Mouse (Mus musculus) erythroid progenitor cell, adult 5-6 weeks (primary cell): ENCODE data around the gene Pdzph1. TPM values are rescaled to one million over a fixed set of nuclear protein-coding genes. Genes with fewer than 3 reads are reported as not detected.

Source experiments
- ATAC-seq: replicated peaks from 2 replicates; pipeline ENCODE4 v1.8.0; 2016; ENCODE audit warnings: moderate number of reproducible peaks, mild to moderate bottlenecking, moderate TSS enrichment, inconsistent platforms; ENCODE audit not compliant: poor library complexity, low FRiP score, severe bottlenecking
- total RNA-seq, 2 experiments: library from RNA; stranded (forward) in 1 of 2; stranded (reverse) in 1 of 2; fragments of 150-400 nt in 1 of 2; fragments of 186-747, 209-891 nt in 1 of 2; gene quantifications; 2 replicates each; pipeline versions ENCODE4 v1.2.3 to v1.2.4; 2015 to 2017; ENCODE audit warnings: low replicate concordance in 2 of 2

Pdzph1 gene
- not detected in 2 replicates for total RNA-seq (2015; ENCODE audit: low replicate concordance)
- not detected in 2 replicates for total RNA-seq (2017; ENCODE audit: low replicate concordance)

DNA sequence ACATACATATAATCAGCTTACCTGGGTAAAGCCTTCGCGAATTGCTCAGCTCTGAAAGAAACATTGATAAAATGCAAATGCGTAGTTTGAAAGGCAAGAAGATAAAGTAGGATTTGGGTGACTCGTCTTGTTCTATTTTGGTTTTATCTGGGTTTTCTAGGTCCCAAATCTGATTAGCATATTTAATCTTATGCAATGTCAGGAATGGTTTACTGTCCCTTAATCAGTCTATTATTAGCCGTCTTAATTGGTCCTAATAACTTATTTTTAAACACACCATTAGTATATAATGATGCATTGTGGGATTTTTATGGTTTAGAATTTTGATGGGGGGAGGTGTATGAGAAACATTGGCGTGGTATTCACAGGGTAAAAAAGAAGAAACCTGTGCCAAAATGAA, at the start of gene Pdzph1:
TSS of gene Pdzph1 (minus strand) at position 101 of the 400 bp plus-strand sequence.
- no peak for ATAC-seq

DNA sequence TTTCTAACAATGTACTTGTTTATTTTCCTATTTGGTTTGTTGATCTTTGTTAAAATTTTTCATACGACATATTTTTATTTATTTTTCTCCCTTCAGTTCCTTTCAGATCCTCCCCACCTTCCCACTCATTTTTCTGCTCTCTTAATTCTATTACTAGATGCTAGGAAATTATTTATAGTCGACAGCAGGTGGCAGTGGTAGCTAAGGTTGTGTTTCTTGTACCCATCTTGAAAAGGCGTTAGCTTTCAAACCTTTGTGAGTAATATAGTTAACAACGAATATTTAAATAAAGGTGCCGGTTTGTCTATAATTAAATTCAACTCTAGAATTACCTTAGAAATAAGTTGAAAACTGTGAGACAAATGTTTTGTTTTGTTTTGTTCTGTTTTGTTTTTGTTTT, 48.6 kb upstream of the Pdzph1 start:
- no peak for ATAC-seq

DNA sequence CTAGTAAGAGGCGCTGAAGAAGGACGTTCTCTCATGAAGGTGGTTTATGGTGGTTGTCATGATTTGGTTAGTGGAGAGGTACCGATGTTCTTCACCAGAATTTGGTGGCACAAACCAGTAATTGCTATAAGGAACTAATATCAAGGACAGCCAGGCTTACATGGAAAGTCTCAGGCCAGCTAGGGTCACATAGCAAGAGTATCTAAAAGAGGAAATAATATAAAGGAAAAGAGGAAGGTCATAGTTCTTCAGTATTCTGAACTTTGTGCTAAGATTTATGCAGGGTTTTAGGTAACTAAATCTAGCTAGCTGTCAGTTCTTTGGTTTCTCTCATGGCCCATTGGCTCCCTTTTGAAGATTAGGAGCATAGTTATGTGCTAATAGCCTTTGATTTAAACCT, 42.3 kb upstream of the Pdzph1 start:
- ATAC-seq, result no peak

DNA sequence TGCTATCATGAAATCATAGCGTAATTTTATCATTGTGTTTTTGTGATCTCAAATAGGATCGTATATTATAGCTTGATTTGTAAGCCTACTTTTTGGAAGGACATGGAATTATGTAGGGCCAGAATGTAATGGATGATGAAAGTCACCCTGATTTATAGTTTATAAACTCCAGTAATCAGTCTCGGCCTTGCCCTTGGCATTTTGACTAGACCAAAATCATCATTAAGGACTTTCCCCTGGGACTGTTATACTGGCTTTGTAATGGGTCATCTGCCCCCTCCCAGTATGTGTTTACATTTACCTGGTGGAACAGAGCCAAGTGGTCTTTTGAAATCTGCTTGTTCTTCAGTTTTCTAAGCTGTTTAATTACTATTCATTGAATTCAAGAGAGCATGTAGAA, 35.2 kb upstream of the Pdzph1 start:
- ATAC-seq, result no peak

DNA sequence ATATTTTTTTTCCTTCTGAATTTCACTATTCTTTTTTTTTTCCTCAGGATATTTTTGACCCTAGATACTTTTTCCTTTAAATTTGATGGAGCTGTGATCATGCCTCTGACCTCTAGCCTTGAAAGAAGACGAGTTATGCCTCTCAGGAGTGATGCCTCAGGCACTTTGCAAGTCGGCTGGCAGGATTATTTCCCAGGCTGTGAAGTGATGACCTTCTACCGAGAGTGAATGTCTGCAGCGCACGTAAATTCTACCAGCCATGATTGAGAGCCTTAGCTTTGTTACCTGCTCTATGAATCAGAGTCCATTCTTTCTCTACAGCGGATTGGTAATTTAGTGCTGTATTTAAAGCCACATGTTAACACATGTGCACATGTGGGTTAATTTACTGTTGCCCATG, 33.3 kb upstream of the Pdzph1 start:
- no peak for ATAC-seq

DNA sequence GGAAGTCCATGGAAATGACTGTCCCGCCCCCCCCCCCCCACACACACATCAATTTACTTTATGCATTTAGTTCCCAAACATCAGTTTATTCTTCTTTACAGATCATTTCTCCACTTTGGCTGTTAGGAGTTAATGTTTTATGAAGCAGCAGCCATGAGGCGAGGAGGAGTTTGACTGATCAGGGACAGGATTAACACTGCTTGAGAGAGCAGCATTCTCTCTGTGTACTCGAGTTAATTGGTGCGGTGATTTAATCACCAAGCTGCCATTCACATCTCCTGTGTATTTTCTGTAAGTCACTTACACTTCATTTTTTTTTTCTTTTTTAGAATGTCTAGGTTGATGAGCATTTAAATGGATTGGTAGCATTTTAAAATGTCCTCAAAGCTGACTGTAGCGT, 32.8 kb upstream of the Pdzph1 start:
- ATAC-seq, result no peak

DNA sequence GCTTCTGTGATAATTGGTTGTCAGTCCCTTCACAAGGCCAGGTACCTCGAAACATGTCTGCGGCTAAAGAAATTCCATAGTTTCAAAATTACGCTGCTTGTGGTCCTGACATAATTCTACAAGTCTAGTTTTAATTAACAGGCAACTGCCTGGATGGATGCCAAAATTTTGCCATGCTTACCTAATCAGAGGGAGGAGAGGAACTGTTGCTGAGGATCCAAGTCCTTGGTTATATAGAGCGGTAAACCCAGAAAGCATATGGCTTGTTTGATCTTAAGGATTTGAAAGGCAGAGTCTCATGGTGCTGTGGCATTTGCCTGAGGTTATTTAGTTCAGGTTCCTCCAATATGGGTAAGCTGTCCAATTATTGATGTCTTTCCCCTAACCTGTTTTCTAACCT, 27.5 kb upstream of the Pdzph1 start:
- no peak for ATAC-seq

DNA sequence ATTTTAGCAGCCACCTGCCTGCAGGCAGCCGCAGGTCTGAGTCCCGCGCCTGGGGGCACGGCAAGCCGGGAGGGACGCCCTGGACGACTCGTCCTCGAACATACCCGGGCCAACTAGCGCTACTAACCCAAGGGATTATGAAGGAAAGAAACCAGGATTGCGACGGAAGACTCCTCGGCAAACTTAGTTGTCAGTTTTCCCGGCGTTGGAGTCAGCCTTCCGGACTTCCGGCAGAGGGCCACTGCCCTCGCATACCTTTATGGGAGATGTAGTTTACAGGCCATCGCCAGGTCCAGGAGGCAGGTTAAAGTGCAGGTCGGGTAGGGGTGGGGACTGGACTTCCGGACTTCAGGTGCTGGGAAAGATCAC, 21.9 kb upstream of the Pdzph1 start, which contains the start of gene Nudt12:
TSS of gene Nudt12 (minus strand) at position 282 of the 369 bp plus-strand sequence.
- ATAC-seq, result peak; percentile 75

DNA sequence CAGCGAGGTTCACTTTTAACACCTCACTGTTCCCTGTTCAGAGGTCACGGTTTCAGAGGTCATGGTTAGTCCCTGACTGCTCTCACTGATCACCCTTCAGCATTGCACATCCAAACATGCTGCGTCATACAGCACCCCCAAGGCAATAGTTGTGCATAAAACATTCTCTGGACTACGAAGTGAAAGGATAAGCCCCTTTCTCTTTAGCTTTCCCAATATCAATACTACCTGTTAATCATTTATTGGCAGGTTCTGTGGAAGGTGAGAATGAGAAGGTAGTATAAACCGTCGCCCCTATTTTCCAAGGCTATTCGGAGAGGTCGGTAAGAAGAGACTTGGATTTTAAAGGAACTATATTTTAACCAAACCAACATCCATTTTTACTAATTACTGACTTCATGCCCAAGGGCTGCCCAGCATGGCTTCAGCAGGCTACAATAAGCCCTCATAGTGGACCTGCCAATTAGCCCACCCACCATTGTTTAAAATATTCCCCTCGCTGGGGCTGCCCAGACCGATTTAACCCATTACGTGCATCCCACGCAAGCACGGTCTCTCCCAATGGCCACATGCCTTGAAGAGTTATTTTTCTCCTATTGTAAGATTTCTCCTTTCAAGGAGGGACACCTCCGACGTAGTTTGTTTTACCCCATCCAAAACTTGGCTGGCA, 21.4 kb upstream of the Pdzph1 start:
- ATAC-seq, result peak; percentile 85

DNA sequence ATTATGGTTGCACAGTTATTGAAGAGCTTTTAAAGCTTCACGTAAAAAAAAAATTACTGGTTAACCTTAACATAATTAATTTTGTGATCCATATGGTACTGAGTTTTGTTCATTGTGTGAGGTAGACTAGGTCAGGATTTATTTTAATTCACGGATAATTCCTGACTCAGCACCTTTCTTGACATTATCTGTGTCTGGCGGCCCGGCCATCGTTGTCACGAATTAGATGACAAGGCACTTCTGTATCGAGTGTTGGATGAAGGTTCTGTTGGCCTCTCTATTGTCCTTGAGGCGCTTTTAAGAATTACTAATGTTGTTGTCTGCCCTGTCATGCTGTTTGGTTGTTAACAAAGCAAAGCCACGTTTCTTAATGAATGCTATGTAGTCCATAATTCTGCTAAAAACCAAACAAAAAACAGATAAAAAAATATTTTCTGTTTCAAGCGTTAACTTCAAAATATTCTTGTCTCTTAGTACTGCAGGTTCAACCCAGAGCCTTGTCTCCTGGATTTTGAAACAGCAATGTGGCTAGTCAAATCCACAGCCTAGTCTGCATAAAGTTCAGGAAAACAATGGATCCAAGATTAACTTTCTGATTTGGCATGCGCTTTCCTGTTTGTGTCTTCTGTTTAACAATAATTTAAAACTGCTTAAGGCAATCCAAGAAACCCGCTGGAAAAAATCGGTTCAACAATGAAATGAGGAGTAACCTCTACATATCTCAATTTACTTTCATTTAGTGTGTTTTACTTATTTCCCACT, 20.6 kb upstream of the Pdzph1 start:
- no peak for ATAC-seq

DNA sequence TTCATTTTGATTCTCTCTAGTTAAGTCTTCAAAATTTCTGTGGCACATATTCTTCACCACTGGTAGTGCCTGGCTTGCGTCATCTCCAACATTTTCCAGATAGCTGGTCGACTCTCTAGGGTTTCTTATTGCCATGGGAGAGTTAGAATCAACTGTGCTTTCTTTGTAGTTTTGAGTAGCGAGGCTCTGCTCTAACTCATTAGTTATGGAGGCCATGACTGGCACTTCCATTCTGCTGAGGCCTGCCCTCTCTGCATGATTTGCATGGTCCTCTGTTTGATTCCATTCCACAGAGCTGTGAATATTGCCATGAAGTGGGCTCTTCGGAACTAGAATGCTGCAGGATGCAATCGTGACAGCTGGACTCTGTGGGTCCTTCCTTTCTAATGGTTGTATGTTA, 17.9 kb downstream of the Pdzph1 start:
- ATAC-seq, result no peak

DNA sequence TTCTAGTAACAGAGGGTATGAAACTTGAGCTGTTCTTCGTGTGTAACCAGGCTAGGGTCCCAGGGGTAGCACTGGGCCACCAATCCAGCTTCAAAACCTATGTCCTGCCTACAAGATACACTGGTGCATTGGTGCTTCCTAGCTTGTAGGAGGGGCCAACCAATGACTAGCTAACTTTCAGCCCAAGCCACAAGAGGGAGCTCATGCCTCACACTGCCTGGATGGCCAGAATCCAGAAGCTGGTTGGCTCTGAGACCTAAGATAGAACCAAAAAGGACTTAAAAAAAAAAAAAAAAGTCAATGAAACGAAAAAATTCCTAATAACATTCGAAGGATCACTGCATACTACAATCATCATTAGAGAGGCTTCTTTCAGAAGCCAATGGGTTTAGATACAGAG, 31.3 kb downstream of the Pdzph1 start:
- 0 out of 2 replicates have a peak, but pooled peaks have one; percentile 34 for ATAC-seq

DNA sequence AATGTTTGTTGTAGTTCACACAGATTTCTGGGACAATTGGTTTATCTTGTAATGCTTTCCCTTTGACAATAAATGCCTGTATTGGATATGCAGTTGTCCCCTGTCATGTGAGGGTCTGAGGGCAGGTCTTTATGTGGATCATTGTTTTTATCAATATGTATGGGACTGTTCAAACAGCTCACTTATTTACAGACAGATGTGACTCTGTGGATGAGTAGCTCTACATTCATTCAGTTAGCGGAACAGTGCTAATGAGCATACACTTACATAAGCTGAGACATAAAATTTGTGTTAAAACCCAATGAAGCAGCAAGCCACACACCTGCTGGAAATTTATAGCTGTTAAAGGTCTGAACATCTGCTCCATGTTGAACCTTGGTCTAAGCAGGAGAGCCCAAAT, 34.1 kb downstream of the Pdzph1 start:
- ATAC-seq, result no peak

DNA sequence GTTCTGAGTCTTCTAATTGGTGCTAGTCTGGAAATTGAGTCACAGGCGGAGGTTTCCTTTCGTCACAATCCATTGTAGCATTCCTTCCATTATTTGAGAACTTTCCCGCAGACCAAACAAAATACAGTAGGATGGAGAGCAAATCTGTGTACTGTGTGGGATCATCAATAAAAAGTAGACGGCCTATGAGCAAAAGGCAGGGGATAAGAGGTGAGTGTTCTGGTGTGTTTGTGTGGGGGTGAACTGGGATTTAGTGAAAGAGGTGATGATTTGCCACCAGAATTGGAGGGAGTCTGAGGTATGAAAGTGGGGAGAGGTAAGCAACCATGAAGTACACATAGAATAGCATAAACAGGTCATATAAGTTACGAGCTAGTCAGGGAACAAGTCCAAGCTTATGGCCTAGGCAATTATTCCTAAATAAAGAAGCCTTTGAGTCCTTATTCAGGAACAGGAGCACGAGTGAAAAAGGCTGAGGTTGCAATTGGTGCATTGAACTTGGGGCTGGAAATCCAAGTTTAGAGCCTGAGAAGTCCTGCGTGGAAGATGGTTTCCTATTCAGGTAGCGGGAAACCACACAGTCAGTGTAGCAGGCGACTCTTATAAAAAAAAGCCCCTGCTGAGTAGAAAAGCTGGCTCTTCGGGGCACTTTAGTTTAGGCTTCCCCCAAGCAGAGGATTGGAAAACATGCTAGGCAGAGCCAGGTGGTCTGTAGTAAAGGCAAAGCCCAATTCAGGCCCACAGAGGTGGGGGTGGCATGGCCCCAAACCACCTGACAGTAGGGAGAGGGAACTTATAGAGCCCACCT, 48.0 kb downstream of the Pdzph1 start:
- no peak for ATAC-seq

DNA sequence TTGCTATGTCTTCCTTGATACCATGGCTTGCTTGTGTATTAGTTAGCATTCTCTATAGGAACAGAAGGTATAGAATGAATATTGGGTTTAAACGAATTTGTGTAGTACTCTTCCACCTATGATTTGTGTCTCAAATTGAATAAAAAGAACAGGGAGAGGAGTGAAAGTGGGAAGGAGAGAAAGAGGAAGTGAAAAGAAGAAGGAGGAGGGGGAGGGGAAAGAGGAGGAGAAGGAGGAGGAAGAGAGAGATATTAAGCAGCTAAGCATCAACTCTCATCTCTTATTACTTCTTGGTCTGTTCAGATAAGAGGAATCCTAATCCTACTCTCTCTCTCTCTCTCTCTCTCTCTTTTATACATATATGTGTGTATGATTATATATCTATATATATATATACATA, 52.6 kb downstream of the Pdzph1 start:
- no peak for ATAC-seq

DNA sequence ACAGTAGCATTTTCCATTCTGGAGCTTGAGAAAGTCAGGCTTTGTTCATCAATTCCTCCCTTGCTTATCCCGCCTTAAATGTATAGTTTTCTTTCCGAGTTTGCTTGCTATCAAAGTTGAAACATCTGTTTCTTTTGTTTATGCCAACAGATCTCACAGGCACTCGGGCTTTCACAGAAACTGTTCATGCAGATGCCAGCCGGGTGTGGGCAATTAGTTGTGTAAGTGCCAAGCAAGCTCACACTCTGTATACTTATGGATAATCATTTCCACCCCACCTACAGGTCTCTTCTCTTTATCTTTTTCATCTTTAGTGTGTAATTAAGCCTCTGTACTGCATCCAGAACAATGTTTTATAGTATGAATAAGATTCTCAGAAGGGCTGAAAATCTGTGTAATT, 53.6 kb downstream of the Pdzph1 start:
- no peak; the same call in 1 of the 2 replicates for ATAC-seq

DNA sequence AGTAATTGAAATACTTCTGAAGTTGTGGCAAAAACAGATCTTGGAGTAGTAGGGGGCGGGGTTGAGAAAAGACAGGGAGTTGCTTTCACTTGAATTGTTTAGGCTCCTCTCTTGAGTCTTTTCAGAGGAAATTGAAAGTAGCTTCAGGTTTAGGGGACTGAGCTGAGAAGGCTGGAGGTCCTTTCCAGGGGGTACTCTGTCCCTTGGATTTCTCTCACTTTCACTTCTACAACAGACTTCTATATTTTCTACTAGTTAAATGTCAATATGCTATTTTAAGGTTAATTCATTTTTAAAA, 58.2 kb downstream of the Pdzph1 start:
- no peak for ATAC-seq

DNA sequence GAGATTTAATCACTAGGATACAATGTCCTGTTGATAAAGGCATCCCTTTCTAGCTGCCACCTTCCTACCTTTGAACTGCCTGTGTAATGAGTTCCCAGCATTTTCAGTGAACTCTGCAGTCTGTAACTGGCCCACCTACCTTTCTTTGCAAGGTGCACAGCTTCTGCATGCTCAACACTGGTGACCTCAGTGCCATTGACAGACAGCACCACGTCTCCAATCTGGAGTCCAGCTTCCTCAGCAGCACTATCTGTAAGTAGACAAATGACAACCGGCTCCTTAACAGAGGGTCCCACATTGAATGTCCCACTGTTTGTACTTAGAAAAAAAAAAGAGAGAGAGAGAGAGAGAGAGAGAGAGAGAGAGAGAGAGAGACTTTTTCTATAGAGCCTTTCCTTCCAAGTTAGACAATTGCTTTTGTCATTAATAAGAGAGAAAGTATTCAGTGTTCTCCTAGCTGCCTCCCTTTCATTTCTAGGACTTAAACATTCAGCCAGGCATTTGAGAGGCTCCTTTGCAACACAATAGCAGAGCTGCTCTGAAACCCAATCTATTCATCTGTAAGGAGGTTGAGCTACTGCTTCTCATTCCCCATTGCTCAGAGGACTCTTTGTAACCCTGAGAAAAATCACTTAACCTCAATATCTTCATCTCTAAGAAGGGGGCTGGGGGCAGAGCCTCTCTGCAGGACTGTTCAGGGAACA, 58.7 kb downstream of the Pdzph1 start:
- ATAC-seq, result no peak

DNA sequence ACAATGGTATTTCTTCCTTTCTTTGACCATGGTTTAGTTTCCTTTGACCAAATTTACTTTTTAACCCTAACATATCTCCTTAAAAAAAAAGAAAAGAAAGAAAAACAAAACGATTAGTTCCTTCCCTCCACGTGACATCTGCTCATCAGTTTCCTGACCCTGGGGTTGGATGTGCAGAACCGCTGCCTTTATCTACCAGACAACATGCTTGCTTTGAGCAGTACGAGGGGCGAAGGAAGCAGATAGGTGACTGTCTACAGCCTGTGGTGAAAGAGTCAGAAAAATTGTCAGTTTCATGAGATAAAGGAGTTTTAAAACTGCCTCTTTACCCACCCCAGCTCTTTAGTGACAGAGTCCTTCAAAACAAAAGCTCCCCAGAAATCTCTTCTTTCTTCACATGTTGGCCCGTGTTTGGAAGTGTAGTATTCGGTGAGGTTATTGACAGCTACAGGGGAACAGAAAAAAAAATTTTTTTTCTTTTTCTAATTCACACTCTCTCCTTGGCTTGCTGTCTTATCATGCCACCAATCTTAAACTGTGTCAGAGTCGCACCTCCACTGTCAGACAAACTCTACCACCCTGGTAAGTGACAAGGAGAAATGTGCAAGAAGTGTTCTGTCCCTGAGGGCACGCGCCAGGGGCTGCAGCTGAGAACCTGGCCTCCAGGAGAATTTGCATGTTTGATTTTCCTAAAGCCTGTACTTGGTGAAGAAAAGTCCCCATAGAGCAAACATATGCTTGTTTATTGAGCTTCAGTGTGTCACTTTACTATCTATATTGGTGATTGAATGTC, 66.2 kb downstream of the Pdzph1 start:
- ATAC-seq, result peak; percentile 87
